Mouse (Mus musculus): ENCODE results near the gene Hectd1.
A peak's percentile ranks its signal among the peaks of the same experiment; 100 is the strongest.

Gene Hectd1

DNA sequence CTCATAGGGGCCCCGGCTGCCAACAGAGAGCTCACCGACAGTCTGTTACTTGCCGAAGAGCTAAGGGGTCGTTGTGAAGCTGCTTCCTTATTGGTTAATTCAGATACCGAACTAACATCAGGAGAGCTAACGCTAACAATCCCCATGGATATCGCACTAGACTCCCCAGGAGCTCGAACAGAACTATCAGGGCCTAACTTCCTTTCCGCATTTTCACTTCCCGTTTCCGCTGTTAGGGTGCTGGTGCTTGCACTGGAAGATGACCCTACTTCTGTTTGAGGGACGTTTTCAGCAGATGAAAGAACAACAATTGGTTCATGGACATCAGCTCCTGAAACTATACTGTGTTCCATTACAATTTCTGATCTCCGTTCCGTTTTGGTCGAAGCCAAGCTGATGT lies 60.6 kb downstream of the Hectd1 start:
- DNase-seq (ENCODE audit: low spot score in 2 of 2), result no peak

DNA sequence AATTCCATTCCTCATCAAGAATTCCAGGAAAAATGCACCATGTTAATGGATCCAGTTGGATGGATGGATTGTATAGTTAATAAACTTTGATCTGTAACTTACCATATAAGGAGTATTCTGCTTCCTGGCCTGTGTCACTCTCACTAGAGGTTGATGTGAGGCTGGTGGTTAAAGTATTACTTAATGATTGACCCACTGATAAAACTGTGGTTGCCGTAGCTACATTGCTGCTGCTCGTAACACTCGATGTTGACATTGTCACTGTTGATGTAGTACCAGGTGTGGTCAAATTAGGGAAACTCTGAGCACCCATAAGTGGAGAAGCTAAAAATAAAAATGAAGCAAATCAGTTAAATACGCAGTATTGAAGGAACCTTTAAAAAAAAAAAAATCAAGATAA lies 61.9 kb downstream of the Hectd1 start:
- DNase-seq (ENCODE audit: low spot score in 2 of 2), result no peak

DNA sequence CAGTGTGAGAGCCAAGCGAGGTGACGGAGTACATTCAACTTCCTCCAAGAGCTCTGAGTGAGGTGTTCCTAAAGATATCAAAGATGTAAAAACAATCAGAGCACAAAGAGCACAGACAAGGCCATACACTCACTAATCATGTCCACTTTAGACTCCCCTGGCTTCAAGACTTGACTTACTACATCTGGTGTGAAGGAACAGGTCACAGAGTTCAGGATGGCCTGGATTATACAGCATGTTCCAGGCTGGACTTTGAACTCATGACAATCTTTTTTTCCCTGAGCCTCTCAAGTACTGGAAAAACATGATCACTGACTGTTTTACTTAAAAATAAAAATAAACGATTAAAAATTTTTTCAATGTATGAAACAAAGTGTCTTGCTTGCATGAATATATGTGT lies 70.0 kb downstream of the Hectd1 start:
- no peak for DNase-seq (ENCODE audit: low spot score in 2 of 2)

DNA sequence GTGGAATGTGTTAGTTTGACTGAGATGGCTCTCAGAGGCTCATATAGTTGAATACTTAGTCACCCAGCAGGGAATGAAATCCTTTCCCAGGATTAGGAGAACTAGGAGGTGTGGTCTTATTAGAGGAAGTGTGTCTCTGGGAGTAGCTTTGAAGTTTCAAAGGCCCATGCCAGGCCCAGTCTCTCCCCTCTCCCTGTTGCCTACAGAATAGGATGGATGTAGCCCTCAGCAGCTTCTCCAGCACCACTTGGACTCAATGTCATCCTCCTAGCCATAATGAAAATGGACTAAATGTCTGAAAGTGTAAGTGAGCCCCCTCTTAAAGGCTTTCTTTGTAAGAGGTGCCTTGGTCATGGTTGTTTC lies 72.8 kb downstream of the Hectd1 start:
- no peak for DNase-seq (ENCODE audit: low spot score in 2 of 2)

DNA sequence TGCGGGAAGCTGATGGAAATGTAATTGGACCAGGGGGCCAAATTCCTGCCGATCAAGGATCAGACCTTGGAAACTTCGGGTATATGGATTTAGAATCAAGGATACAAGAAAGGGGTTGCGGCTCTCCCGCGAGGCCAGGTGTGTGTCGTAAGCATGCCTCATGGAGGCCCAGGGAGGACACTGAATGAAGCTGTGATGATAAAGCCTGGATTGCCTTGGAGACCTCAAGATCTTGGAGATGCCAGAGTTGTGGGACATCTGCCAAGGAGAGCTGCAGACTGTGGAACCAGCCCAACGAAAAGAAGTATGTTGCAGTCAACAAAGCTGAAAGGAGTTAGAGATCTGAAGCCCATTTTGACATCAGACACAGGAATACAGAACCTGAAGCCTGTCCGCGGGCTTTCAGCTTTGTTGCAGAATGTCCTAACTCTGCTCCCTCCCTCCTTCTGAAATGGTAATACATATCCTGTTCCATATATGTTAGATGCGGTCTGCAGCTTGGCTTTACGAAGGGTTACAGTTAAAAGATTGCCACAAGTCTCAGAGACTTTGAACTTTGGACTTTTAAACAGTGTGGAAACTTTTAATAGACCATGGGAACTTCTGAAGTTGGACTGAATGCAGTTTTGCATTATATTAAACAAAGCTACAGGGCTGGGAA lies 73.3 kb downstream of the Hectd1 start:
- DNase-seq (ENCODE audit: low spot score in 2 of 2), result no peak

DNA sequence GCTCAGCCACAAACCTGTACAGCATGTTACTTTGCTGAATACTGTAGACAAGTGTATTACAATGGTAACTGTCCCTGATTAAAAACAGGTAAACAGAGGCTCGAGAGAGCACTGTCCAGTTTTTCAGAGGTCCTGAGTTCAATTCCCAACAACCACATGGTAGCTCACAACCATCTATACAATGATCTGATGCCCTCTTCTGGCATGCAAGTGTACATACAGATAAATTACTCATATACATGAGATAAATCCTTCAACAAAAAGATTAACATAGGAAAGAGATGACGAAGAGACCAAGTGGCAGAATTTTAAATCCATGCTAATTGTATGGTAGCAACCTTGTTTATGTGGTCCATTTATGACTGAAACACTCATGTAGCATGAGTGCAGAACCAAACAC lies 82.0 kb downstream of the Hectd1 start:
- no peak for DNase-seq (ENCODE audit: low spot score in 2 of 2)

DNA sequence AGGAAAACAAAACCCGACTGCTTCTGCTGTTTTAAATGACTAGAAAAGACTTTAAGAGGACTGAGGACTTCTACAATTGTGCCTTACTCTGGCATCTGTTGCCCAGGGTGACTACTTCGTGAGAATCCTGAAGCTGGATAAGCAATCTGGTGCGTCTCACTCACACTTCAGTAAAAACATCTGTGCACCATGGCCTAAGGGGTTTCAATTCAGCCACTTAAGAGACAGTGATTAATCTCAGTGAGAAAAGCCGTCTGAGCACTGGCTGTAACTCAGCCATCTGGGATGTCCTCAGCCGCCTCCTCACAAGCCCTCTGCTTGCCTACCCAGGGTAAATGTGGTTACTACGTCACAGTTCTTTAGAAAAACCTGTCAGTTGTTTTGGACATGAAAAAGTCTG lies 84.4 kb downstream of the Hectd1 start:
- no peak for DNase-seq (ENCODE audit: low spot score in 2 of 2)

DNA sequence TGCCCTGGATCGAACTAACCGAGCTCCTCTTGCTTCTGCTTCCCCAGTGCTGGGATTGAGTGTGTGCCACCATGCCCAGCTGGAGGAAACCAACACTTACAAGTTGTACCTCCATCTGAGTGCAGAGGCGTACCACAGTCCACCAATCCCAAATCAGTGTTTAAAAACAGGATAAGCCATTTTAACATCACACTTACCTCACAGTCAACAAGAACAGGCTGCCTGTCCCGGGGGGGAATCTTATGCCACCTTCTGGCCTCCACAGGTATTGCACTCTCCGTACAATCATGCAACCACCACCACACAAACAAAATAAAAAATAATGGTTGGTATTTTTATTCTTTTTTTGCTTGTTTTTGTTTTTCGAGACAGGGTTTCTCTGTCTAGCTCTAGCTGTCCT lies 87.6 kb downstream of the Hectd1 start:
- DNase-seq (ENCODE audit: low spot score in 2 of 2), result no peak

DNA sequence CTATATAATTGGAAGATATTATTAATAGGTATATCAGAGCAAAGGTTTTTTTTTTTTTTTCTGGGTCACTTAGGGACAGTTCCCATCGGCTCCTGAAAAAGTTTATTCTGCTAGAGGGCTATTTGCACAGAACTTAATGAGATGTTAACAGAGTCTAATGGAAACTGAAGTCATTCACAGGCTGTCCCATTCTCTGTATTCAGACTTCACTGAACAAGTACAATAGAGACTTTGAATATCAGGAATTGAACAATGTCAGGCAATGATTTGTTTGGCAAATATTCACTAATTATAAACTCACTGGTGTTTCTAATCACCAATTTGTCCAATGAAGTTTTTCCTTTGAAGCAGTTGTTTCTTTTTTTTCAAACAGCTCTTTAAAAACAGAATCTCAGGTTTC lies 92.5 kb downstream of the Hectd1 start:
- DNase-seq (ENCODE audit: low spot score in 2 of 2), result no peak

DNA sequence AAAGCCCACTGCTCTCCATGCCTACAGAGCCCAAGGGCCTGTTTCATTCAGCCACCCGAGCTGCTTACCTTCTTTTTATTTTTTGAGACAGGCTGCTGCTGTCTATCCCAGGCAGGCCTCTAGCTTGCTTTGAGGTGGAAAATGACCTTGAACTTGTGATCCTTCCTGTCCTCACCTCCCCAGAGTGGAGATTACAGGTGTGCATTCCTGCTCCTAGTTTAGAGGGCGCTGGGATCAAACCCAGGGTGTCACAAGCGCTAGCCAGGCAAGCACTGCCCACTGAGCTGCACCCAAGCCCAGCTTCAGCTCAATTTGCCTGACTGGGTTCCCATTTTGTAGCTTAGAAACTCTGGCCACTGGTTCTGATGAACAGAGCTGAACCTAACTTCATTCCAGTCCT lies 93.0 kb downstream of the Hectd1 start:
- DNase-seq (ENCODE audit: low spot score in 2 of 2), result no peak

DNA sequence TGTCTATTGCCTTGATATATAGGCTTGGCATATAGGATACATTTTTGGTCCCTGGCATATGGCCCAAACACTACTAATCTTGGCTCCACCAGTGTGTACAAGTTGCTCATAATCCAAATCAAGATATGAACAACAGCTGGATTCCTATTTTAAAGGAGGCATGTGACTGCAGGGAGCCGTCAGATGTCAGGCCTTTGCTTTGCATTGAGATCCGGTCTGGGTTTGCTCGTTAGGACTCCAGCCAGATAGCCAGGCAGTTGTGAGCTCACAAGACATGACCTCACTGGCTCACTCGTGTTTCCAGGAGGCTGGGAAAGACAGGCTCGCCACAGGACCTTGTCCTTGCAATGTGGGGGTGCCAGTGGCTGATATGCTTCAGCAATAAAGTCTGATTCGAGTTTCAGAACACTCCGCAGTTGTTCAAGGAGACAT lies 93.5 kb downstream of the Hectd1 start:
- DNase-seq (ENCODE audit: low spot score in 2 of 2), result no peak

DNA sequence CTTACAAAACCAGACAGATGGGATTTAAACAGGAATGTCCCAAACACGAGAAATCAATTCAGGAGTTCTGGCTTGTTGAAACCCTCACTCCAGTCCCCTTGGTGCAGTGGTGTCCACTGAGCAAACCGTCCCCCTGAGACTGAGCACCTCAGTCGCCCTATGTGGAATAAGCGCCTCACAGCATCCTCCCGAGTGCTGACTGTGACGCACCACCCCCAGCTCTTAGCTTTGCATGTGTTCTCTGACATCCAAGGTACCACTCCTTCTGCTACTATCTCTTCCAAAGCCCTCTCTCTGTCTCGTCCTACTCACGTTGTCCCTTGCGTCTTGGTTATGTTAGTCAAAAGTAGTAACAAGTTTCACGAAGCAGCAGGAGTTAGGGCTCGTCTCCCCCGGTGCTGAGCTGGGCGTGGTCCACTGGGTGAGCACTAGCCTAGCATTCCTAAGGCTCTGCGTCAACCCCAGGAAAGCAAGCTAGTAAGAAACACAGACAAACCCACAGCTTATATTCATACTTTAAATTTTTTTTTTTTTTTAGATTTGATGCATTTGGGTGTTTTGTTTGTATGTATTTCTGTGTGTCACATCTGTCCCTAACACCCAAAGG lies 94.6 kb downstream of the Hectd1 start:
- no peak for DNase-seq (ENCODE audit: low spot score in 2 of 2)

DNA sequence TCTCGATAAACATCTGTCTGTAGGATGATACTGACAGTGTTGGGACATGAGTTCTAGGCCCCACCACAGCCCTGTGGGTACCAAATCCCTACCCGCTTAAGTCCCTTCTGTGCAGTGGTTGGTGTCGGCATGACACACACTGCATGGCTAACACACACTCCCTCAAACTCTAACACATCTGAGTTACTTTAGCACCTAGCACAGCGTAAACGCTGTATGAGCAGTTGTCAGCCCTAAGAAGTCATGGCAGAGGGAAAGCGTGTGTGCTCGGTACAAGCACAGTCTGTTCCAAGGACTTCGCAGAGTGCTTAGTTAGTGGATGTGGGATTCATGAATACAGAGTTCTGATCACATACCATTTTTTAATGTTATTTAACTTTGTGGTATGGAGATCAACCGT lies 99.5 kb downstream of the Hectd1 start:
- no peak for DNase-seq (ENCODE audit: low spot score in 2 of 2)

DNA sequence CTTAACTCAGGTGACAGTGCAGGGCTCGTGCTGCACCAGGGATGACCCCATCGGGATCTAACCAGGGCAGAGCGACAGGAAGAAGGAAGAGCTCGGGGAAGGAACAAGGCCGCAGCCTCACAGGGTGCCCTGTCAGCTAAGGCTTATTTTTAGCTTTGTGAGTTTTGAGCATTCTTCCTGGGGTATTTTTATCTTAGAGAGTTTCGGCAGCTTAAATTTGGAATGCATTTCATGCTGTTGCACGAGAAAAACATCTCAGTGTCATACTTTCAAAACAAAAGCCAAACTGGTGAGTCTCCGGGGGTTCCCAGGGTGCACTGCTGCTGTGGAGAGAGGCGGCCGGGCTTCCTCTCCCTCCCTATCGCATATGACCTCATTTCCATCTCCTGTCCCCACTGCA lies 100.3 kb downstream of the Hectd1 start:
- DNase-seq (ENCODE audit: low spot score in 2 of 2), result no peak

DNA sequence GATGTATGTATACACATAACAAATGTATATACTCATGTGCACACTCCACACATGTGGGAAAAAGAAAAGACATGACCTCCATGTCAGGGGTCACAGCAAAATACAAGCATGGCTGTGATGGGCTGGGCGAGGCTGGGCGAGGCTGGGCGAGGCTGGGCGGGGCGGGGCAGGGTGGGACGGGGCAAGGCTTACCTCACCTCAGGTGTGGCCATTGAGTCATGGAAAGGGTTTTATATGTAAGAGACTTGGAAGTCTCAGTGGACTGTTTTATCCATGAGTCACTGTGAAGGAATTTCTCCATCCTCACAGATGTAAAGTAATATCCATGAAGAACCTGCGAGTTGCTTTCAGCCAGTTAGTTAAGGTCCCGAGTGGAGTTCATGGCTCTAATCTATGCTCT lies 107.5 kb downstream of the Hectd1 start:
- no peak for DNase-seq (ENCODE audit: low spot score in 2 of 2)

DNA sequence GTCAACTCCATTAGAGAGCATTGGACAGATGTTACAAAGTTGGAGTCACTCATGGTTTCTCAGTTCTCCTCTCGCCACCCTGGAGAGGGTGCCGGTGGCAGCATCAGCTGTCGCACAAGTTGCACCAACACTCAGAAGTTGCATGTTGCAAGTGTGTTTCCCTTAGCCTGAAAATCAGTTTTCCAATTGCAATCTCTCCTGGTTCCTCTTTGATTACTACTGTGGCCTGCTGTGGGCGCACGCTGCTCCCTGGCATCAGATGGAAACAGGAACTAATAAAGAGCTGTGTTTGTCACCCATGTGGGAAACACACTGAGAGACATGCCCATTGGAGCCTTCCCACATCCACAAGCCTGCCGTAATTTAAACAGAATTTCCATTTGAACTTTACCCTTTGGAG lies 110.7 kb downstream of the Hectd1 start:
- no peak for DNase-seq (ENCODE audit: low spot score in 2 of 2)

DNA sequence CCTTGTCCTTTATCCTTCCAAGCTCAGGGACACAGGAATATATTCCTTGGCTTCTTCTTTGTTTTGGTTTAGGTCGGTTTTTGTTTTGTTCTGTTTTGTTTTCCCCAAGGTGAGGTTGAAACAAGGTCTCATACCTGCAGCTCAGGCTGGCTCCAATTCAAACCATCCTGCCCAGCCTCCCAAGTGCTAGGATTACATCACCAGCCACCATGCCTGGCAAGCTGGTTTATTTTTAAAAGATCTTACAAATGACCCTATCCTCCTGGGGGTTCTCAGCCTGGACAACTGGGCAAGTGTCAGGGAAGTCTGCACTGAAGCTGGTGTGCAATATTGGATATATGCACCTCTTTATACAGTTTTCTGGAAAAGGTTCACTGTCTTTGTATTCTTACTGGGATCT lies 116.7 kb downstream of the Hectd1 start:
- DNase-seq (ENCODE audit: low spot score in 2 of 2), result no peak

DNA sequence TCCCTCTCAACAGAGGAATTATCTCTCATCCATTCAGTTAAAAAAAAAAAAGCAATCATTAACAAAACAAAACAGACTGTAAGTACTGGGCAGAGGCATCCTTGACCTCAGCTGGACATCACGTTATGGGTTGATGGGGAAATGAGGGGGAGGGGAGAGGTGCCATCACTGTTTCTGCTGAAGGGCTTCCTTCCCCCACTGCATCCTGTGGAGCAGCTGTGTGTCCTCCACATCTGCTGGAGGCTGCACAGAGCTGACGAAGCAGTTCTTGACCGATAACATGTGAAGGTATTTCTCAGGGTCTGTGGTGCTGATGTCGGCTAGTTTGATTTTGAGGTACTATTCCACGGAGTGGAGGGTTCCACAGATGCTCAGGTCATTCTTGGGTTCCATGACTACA lies 119.2 kb downstream of the Hectd1 start:
- no peak for DNase-seq (ENCODE audit: low spot score in 2 of 2)

DNA sequence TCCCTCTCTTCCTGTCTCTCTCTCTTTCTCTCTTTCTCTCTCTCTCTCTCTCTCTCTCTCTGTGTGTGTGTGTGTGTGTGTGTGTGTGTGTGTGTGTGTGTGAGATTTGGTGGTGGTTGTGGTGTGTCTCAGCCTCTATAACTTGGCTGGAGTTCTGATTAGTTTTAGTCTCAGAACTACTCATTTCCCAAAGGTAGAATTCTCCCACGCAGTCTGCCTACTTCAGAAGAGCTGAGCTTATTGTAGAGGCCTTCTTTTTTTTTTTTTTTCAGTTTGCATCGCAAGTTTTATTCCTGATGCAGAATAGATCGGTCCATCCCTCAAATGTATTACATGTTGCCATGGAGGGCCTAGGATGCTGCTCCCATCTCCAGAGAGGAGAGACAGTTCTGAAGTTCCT lies 119.6 kb downstream of the Hectd1 start:
- DNase-seq (ENCODE audit: low spot score in 2 of 2), result no peak

DNA sequence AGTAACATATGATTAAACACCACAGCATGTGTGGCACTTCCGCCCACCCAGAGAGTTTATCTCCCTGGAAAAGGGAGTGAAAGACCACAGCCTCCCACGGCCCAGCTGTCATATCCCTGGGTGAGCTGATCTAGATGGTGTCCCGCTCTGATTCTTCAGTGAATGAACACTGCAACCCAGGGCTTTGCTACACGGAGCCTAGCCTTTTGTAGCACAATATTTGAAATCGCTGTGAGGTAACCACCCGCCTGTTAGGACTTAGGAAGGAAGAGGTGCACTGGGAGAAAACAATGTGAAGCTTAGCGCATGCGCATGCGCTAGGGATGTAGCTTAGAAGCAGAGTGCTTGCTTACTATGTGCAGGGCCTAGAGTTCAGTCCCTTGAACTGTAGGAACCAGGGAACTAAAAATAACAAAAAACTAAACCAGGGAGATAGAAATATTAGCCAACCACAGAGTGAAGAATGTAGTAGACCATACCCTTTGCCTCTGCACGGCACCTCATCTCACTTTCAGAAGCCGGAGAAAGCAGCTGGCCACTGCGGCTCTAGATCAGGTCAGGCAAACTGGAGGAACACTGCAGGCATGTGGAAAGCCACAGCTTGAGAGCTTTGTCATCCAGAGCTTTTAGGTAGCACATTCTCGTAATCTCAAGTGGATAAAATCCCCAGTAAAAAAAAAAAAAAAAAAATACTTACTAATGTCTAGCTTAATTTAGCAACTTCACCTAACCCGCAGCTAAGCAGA lies 120.2 kb downstream of the Hectd1 start:
- DNase-seq (ENCODE audit: low spot score in 2 of 2), result peak; percentile 38 to 45

DNA sequence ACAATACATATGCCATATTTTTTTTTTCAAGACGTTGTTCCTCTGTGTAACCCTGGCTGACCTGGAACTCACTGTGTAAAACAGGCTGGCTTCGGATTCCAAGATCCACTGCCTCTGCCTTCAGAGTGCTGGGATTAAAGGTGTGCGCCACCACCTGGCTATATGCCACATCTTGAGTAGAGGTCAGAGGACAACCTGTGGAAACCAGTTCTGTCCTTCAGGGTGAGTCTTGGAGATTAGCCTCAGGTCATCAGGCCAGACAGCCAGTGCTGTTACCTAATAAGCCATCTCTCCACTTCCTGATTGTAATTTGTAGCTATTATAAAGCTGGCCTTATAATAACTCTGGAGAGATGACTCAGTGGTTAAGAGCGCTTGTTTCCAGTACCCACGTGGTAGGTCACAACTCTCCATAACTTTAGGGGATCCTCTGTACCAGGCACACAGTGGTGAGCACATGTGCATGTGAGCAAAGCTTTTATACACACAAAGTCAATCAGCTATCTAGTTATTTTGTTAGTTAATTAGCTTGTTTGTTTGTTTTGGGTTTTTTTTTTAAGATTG lies 122.6 kb downstream of the Hectd1 start:
- no peak for DNase-seq (ENCODE audit: low spot score in 2 of 2)

DNA sequence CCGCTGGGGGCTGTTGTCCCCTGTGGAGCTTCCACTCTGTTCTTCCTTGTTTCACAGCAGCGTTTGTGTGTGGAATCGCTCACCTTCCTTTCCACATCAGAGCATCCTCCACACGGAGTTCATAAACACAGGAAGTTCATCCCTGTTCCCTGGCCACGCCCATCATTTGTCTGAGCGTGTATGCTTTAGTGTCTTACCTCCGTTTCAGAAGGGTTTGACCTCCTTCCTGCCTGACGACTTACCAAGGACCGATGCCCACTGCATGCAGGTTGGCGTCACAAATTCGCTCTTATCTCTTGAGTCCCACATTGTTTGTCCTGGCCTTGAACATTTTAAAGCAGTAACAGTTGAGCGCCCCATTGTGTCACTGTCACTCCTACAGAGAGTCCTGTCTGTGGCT lies 123.6 kb downstream of the Hectd1 start:
- DNase-seq (ENCODE audit: low spot score in 2 of 2), result no peak

DNA sequence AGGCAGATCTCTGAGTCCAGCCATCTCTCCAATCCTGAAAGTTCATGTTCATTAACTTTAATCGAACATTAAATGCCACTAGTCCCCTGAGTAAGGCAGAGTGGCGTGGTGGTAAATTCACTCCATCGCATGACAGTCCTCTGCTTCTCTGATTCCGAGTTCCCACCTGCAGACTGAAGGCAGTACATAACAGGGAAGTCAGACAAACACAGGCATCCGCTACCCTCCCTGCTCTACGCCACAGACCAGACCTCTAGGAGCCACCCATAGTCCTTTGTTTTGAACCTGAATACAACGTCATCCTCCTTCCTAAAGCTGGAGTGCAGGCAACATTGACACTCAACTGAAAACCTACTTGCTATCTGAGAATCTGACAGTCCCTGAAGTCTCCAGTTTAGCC lies 124.8 kb downstream of the Hectd1 start:
- no peak for DNase-seq (ENCODE audit: low spot score in 2 of 2)
